Mouse (Mus musculus): ENCODE results near the gene Ppm1l. TPM values are rescaled to one million over a fixed set of nuclear protein-coding genes. Genes with fewer than 3 reads are reported as not detected.

Ppm1l gene
- polyA plus RNA-seq, 1 experiment from 2014 or later = 10.9 TPM

DNA sequence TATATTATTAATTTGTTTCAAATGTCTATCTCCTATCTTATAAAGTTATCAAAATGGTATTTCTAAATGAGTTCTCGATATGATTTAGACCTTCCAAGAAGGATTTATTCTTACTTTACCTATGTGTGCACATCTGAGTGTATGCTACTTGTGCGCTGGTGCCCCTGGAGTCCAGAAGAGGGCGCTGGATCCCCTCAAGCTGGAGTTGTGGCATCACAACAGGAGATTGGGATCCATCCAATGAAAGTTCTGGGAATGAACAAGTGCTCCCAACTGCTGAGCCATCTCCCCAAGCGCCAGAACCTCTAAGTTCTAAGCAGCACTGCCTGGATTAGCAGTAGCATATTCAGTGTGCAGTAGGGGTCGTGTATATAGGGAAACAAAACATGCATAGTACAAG is 78.4 kb downstream of the Ppm1l start:
- no peak overlapping the region for H3K4me3 ChIP-seq (ENCODE audit: control insufficient read depth in 1 of 2, insufficient read depth in 1 of 2, low read depth in 1 of 2, low read length in 2 of 2)
- no peak for ATAC-seq (ENCODE audit: insufficient number of reproducible peaks, insufficient read depth, low FRiP score, low read depth)
- no peaks in the 10 kb centered on the region for H3K27me3 ChIP-seq (ENCODE audit: control insufficient read depth, insufficient read depth, low read length)
- H3K9me3 ChIP-seq (ENCODE audit: control insufficient read depth, low read length) = no peaks in the 10 kb centered on the region
- H3K27ac ChIP-seq (replicated peaks in 1 of 2; ENCODE audit: control insufficient read depth in 1 of 2, insufficient read depth in 1 of 2, low read depth in 2 of 2, low read length in 2 of 2) = no peak overlapping the region
- no peak overlapping the region for H3K4me2 ChIP-seq (ENCODE audit: low read length)
- 91% methylated on average over 5 of the region's 5 CpGs for WGBS
- no peak overlapping the region for H3K9ac ChIP-seq (ENCODE audit: low read length)
- no peaks in the 10 kb centered on the region; a peak in 1 of 4 replicates for H3K4me1 ChIP-seq (ENCODE audit: control insufficient read depth in 2 of 2, insufficient read depth in 2 of 2, low read length in 2 of 2)
- no peaks in the 10 kb centered on the region for H3K36me3 ChIP-seq (ENCODE audit: control insufficient read depth, insufficient read depth, low read length)

- no peaks in the 10 kb centered on the region for H3K27me3 ChIP-seq (ENCODE audit: control insufficient read depth, insufficient read depth, low read length)
- no peaks in the 10 kb centered on the region; a peak in 1 of 4 replicates for H3K4me1 ChIP-seq (ENCODE audit: control insufficient read depth in 2 of 2, insufficient read depth in 2 of 2, low read length in 2 of 2)
- no peak overlapping the region for H3K9ac ChIP-seq (ENCODE audit: low read length)
- WGBS = 57% methylated on average over 5 of the region's 5 CpGs
- no peak overlapping the region for H3K4me3 ChIP-seq (ENCODE audit: control insufficient read depth in 1 of 2, insufficient read depth in 1 of 2, low read depth in 1 of 2, low read length in 2 of 2)
- no peak for ATAC-seq (ENCODE audit: insufficient number of reproducible peaks, insufficient read depth, low FRiP score, low read depth)
- H3K9me3 ChIP-seq (ENCODE audit: control insufficient read depth, low read length) = no peaks in the 10 kb centered on the region
- H3K4me2 ChIP-seq (ENCODE audit: low read length) = no peak overlapping the region
- no peaks in the 10 kb centered on the region for H3K36me3 ChIP-seq (ENCODE audit: control insufficient read depth, insufficient read depth, low read length)
- H3K27ac ChIP-seq (replicated peaks in 1 of 2; ENCODE audit: control insufficient read depth in 1 of 2, insufficient read depth in 1 of 2, low read depth in 2 of 2, low read length in 2 of 2) = no peak overlapping the region
Measured at GRCm38 (mm10) chr3:69397733-69398132, 81.1 kb downstream of the Ppm1l start.

DNA sequence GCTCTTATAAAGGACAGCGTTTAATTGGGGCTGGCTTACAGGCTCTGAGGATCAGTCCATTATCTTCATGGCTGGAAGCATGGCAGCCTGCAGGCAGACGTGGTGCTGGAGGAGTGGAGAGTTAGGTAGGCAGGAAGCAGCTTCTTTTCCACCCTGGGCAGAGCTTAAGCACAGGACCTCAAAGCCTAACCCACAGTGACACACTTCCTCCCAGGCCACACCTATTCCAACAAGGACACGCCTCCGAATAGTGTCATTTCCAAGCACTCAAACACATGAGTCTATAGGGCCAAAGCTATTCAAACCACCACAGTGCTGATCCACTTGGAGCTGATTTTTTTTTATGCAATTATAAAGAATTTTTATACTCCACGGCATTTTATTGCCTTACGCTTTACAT is 82.7 kb downstream of the Ppm1l start:
- Histone ChIP-seq H3K36me3 (ENCODE audit: control insufficient read depth, insufficient read depth, low read length) (no peaks in the 10 kb centered on the region), H3K4me1 (ENCODE audit: control insufficient read depth in 2 of 2, insufficient read depth in 2 of 2, low read length in 2 of 2) (no peaks in the 10 kb centered on the region), H3K4me2 (ENCODE audit: low read length) (no peak overlapping the region), H3K27ac (replicated peaks in 1 of 2; ENCODE audit: control insufficient read depth in 1 of 2, insufficient read depth in 1 of 2, low read depth in 2 of 2, low read length in 2 of 2) (no peak overlapping the region), H3K9me3 (ENCODE audit: control insufficient read depth, low read length) (no peaks in the 10 kb centered on the region), H3K4me3 (ENCODE audit: control insufficient read depth in 1 of 2, insufficient read depth in 1 of 2, low read depth in 1 of 2, low read length in 2 of 2) (no peak overlapping the region), H3K9ac (ENCODE audit: low read length) (no peak overlapping the region), H3K27me3 (ENCODE audit: control insufficient read depth, insufficient read depth, low read length) (no peaks in the 10 kb centered on the region)
- no peak for ATAC-seq (ENCODE audit: insufficient number of reproducible peaks, insufficient read depth, low FRiP score, low read depth)
- 82% methylated on average over 6 of the region's 6 CpGs for WGBS

DNA sequence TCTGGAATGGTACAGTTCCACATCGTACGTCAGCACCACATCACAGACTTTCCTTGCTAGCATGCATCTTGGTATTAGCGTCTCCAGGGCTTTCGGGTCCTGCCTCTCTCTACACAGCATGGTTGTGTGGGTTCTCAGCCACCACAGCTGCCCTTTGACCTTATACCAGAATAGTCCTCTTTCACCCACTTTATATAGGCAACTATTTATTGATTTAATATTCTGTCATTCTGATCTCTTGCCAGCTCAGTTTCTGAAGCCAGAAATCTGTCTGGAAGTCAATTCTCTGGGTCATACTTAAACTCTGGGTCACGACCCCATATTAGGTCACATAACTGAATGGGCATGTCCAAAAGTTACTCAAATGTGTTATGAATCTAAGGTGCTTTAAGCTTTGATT is 86.5 kb downstream of the Ppm1l start:
- H3K27ac ChIP-seq (replicated peaks in 1 of 2; ENCODE audit: control insufficient read depth in 1 of 2, insufficient read depth in 1 of 2, low read depth in 2 of 2, low read length in 2 of 2) = no peak overlapping the region
- no peaks in the 10 kb centered on the region for H3K4me1 ChIP-seq (ENCODE audit: control insufficient read depth in 2 of 2, insufficient read depth in 2 of 2, low read length in 2 of 2)
- no peak overlapping the region for H3K4me2 ChIP-seq (ENCODE audit: low read length)
- no peak overlapping the region for H3K9ac ChIP-seq (ENCODE audit: low read length)
- ATAC-seq (ENCODE audit: insufficient number of reproducible peaks, insufficient read depth, low FRiP score, low read depth) = no peak
- no peaks in the 10 kb centered on the region for H3K9me3 ChIP-seq (ENCODE audit: control insufficient read depth, low read length)
- H3K27me3 ChIP-seq (ENCODE audit: control insufficient read depth, insufficient read depth, low read length) = no peaks in the 10 kb centered on the region
- no peak overlapping the region for H3K4me3 ChIP-seq (ENCODE audit: control insufficient read depth in 1 of 2, insufficient read depth in 1 of 2, low read depth in 1 of 2, low read length in 2 of 2)
- no peaks in the 10 kb centered on the region for H3K36me3 ChIP-seq (ENCODE audit: control insufficient read depth, insufficient read depth, low read length)
- WGBS = 86% methylated on average over 5 of the region's 5 CpGs

DNA sequence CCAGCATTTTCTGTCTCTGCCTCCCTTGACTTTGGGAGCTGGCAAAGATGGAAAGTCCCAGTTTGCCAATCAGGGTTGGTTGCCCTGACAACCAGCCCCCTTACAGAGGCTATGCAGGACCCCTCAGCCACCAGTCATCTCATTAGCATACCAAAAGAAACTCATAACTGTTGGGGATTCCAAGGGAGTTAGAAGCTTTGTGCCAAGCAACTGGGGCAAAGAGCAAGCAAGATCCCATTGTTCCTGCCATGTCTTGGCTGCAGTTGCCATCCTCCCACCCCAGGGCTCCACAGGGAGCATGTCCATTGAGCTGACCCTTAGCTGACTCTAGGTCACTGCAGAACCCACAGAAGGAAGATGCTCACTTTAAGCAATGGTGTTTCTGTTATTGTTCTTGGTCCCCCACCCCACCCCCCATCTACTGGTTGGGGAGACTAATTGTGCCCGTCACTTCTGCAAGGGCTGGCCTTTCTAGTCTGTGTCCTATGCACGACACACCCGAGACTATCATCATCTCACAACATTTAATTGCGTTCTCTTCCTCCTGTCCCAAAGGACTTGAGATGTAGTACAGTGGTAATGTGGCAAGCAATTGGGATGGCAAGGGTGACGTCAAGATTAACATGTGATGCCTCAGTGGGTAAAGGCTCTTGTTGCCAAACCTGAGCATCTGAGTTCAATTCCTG is 89.7 kb downstream of the Ppm1l start:
- H3K4me3 ChIP-seq (ENCODE audit: control insufficient read depth in 1 of 2, insufficient read depth in 1 of 2, low read depth in 1 of 2, low read length in 2 of 2) = no peak overlapping the region
- no peaks in the 10 kb centered on the region for H3K9me3 ChIP-seq (ENCODE audit: control insufficient read depth, low read length)
- no peaks in the 10 kb centered on the region for H3K27me3 ChIP-seq (ENCODE audit: control insufficient read depth, insufficient read depth, low read length)
- 91% methylated on average over 5 of the region's 5 CpGs for whole genome bisulfite sequencing
- no peaks in the 10 kb centered on the region for H3K36me3 ChIP-seq (ENCODE audit: control insufficient read depth, insufficient read depth, low read length)
- no peak overlapping the region for H3K4me2 ChIP-seq (ENCODE audit: low read length)
- H3K9ac ChIP-seq (ENCODE audit: low read length) = no peak overlapping the region
- no peak overlapping the region for H3K27ac ChIP-seq (replicated peaks in 1 of 2; ENCODE audit: control insufficient read depth in 1 of 2, insufficient read depth in 1 of 2, low read depth in 2 of 2, low read length in 2 of 2)
- no peaks in the 10 kb centered on the region for H3K4me1 ChIP-seq (ENCODE audit: control insufficient read depth in 2 of 2, insufficient read depth in 2 of 2, low read length in 2 of 2)
- no peak for ATAC-seq (ENCODE audit: insufficient number of reproducible peaks, insufficient read depth, low FRiP score, low read depth)

- ATAC-seq (ENCODE audit: insufficient number of reproducible peaks, insufficient read depth, low FRiP score, low read depth) = no peak
- Histone ChIP-seq H3K27ac (replicated peaks in 1 of 2; ENCODE audit: control insufficient read depth in 1 of 2, insufficient read depth in 1 of 2, low read depth in 2 of 2, low read length in 2 of 2) (no peak overlapping the region), H3K4me3 (ENCODE audit: control insufficient read depth in 1 of 2, insufficient read depth in 1 of 2, low read depth in 1 of 2, low read length in 2 of 2) (no peak overlapping the region), H3K4me2 (ENCODE audit: low read length) (no peak overlapping the region), H3K4me1 (ENCODE audit: control insufficient read depth in 2 of 2, insufficient read depth in 2 of 2, low read length in 2 of 2) (no peaks in the 10 kb centered on the region), H3K9me3 (ENCODE audit: control insufficient read depth, low read length) (no peaks in the 10 kb centered on the region), H3K9ac (ENCODE audit: low read length) (no peak overlapping the region), H3K36me3 (ENCODE audit: control insufficient read depth, insufficient read depth, low read length) (no peaks in the 10 kb centered on the region), H3K27me3 (ENCODE audit: control insufficient read depth, insufficient read depth, low read length) (no peaks in the 10 kb centered on the region)
- WGBS = 76% methylated on average over 3 of the region's 3 CpGs
Measured at GRCm38 (mm10) chr3:69408064-69408463, 91.4 kb downstream of the Ppm1l start.

- H3K9ac ChIP-seq (ENCODE audit: low read length) = no peak overlapping the region
- no peak overlapping the region for H3K4me3 ChIP-seq (ENCODE audit: control insufficient read depth in 1 of 2, insufficient read depth in 1 of 2, low read depth in 1 of 2, low read length in 2 of 2)
- no peaks in the 10 kb centered on the region for H3K9me3 ChIP-seq (ENCODE audit: control insufficient read depth, low read length)
- H3K4me2 ChIP-seq (ENCODE audit: low read length) = no peak overlapping the region
- ATAC-seq (ENCODE audit: insufficient number of reproducible peaks, insufficient read depth, low FRiP score, low read depth) = no peak
- no peaks in the 10 kb centered on the region for H3K4me1 ChIP-seq (ENCODE audit: control insufficient read depth in 2 of 2, insufficient read depth in 2 of 2, low read length in 2 of 2)
- H3K27ac ChIP-seq (replicated peaks in 1 of 2; ENCODE audit: control insufficient read depth in 1 of 2, insufficient read depth in 1 of 2, low read depth in 2 of 2, low read length in 2 of 2) = no peak overlapping the region
- WGBS = 78% methylated on average over 6 of the region's 6 CpGs
- H3K36me3 ChIP-seq (ENCODE audit: control insufficient read depth, insufficient read depth, low read length) = no peaks in the 10 kb centered on the region
- H3K27me3 ChIP-seq (ENCODE audit: control insufficient read depth, insufficient read depth, low read length) = no peaks in the 10 kb centered on the region
Measured at GRCm38 (mm10) chr3:69416112-69416511, 99.5 kb downstream of the Ppm1l start.

- Histone ChIP-seq H3K27me3 (ENCODE audit: control insufficient read depth, insufficient read depth, low read length) (no peaks in the 10 kb centered on the region), H3K4me3 (ENCODE audit: control insufficient read depth in 1 of 2, insufficient read depth in 1 of 2, low read depth in 1 of 2, low read length in 2 of 2) (no peak overlapping the region), H3K27ac (replicated peaks in 1 of 2; ENCODE audit: control insufficient read depth in 1 of 2, insufficient read depth in 1 of 2, low read depth in 2 of 2, low read length in 2 of 2) (no peak overlapping the region), H3K36me3 (ENCODE audit: control insufficient read depth, insufficient read depth, low read length) (no peaks in the 10 kb centered on the region), H3K9ac (ENCODE audit: low read length) (no peak overlapping the region), H3K4me1 (ENCODE audit: control insufficient read depth in 2 of 2, insufficient read depth in 2 of 2, low read length in 2 of 2) (peaks cover 0 to 4% of the 10 kb centered on the region in 2 experiments; a peak in 1 of 4 replicates), H3K9me3 (ENCODE audit: control insufficient read depth, low read length) (no peaks in the 10 kb centered on the region), H3K4me2 (ENCODE audit: low read length) (no peak overlapping the region)
- no peak for ATAC-seq (ENCODE audit: insufficient number of reproducible peaks, insufficient read depth, low FRiP score, low read depth)
- WGBS = 73% methylated on average over 3 of the region's 3 CpGs
Measured at GRCm38 (mm10) chr3:69422741-69423140, 106.1 kb downstream of the Ppm1l start.

Data from heart, embryonic 14.5 days (tissue).